Mouse (Mus musculus): ENCODE data around the gene Rabl3. TPM values are rescaled to one million over a fixed set of nuclear protein-coding genes. Genes with fewer than 3 reads are reported as not detected.

The Rabl3 gene
- polyA plus RNA-seq, 1 experiment from 2014 or later: 20.4 TPM

DNA sequence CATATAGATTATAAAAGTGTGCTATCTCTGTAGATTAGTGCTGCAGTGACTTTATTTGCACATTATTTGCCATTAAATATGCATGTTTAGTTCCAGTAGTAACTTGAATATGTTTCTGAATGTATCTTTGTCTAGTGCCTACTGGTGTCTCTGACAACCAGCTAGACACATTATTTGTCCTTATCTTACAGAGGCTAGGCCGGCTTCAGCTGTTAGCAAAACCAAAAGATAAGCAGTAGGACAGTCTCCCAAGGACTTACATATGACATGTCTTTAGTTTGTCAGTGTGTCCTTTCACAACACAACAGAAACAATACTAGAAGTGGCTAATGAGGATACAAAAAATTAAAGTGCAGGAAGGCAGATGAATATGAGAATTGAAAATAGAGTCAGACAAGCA is 25.4 kb downstream of the Rabl3 start:
- Histone ChIP-seq H3K27me3 (ENCODE audit: control insufficient read depth, insufficient read depth, low read length) (no peaks in the 10 kb centered on the region), H3K9me3 (replicated peaks; ENCODE audit: control insufficient read depth, low read length) (no peaks in the 10 kb centered on the region), H3K4me1 (ENCODE audit: control insufficient read depth, insufficient read depth, low read length) (0 out of 2 replicates have a peak, but pooled peaks cover 5% of the 10 kb centered on the region), H3K4me3 (ENCODE audit: low read length) (no peak overlapping the region), H3K36me3 (ENCODE audit: control insufficient read depth, insufficient read depth) (peaks cover 10% of the 10 kb centered on the region; the same call in 1 of the 2 replicates), H3K4me2 (ENCODE audit: low read depth, low read length) (no peak overlapping the region), H3K27ac (ENCODE audit: low read length) (no peak overlapping the region), H3K9ac (ENCODE audit: low read length) (no peak overlapping the region)
- WGBS: 19% methylated on average over 1 of the region's 1 CpGs
- no peak for ATAC-seq (replicated peaks; ENCODE audit: extremely low read depth, insufficient read depth, low FRiP score)

DNA sequence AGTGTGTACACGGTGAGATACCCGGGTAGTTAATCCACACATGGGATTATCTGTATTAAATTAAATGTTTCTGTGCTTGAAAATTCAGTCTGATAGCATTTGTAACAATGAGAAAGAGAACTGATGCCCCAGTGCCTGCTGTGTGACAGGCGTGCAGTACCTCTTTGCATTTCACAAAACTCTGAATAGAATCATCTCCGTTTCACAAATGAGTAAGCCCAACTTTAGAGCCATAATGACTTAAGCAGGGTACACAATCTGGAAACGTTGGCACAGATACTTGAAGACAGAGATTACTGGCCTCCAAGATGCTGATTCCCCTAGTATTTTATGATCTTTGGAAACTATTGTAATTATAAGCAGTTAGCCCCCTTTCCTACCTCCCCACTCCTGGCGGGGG is 26.4 kb downstream of the Rabl3 start:
- H3K9me3 ChIP-seq (replicated peaks; ENCODE audit: control insufficient read depth, low read length): no peaks in the 10 kb centered on the region
- ATAC-seq (replicated peaks; ENCODE audit: extremely low read depth, insufficient read depth, low FRiP score): no peak
- no peak overlapping the region for H3K4me2 ChIP-seq (ENCODE audit: low read depth, low read length)
- WGBS: 80% methylated on average over 6 of the region's 6 CpGs
- peaks cover 8% of the 10 kb centered on the region; the same call in 1 of the 2 replicates for H3K36me3 ChIP-seq (ENCODE audit: control insufficient read depth, insufficient read depth)
- H3K9ac ChIP-seq (ENCODE audit: low read length): no peak overlapping the region
- 0 out of 2 replicates have a peak, but pooled peaks cover 5% of the 10 kb centered on the region for H3K4me1 ChIP-seq (ENCODE audit: control insufficient read depth, insufficient read depth, low read length)
- no peaks in the 10 kb centered on the region for H3K27me3 ChIP-seq (ENCODE audit: control insufficient read depth, insufficient read depth, low read length)
- no peak overlapping the region for H3K27ac ChIP-seq (ENCODE audit: low read length)
- H3K4me3 ChIP-seq (ENCODE audit: low read length): no peak overlapping the region

- ATAC-seq (replicated peaks; ENCODE audit: extremely low read depth, insufficient read depth, low FRiP score): no peak
- Histone ChIP-seq H3K4me2 (ENCODE audit: low read depth, low read length) (no peak overlapping the region), H3K4me1 (ENCODE audit: control insufficient read depth, insufficient read depth, low read length) (0 out of 2 replicates have a peak, but pooled peaks cover 5% of the 10 kb centered on the region), H3K27me3 (ENCODE audit: control insufficient read depth, insufficient read depth, low read length) (no peaks in the 10 kb centered on the region), H3K4me3 (ENCODE audit: low read length) (no peak overlapping the region), H3K9me3 (replicated peaks; ENCODE audit: control insufficient read depth, low read length) (no peaks in the 10 kb centered on the region), H3K27ac (ENCODE audit: low read length) (no peak overlapping the region), H3K9ac (ENCODE audit: low read length) (no peak overlapping the region), H3K36me3 (ENCODE audit: control insufficient read depth, insufficient read depth) (peaks cover 12% of the 10 kb centered on the region; the same call in 1 of the 2 replicates)
- 76% methylated on average over 12 of the region's 12 CpGs for WGBS
These were observed 27.7 kb downstream of the Rabl3 start for GRCm38 (mm10) chr16:37567113-37568050.

DNA sequence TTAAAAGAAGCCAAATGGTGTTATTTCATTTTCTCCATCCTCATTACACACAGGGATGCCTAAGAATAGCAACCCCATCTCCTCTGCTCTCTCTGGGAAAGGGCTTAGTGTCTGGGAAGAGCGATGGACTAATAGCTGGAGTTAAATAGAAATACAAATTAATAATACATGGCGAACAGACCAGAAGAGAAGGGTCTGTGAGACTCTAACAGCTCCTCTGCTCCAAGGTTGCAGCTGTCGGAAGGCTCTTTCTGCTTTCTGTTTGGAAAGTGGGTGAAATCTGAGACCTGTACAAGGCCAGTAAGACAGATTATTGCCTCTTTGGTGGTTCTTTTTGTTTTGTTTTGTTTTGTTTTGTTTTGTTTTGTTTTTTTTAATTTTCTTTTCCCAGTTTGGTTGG is 31.9 kb downstream of the Rabl3 start:
- 86% methylated on average over 3 of the region's 3 CpGs for WGBS
- H3K4me3 ChIP-seq (ENCODE audit: low read length): no peak overlapping the region
- no peaks in the 10 kb centered on the region for H3K4me1 ChIP-seq (ENCODE audit: control insufficient read depth, insufficient read depth, low read length)
- no peak overlapping the region for H3K4me2 ChIP-seq (ENCODE audit: low read depth, low read length)
- ATAC-seq (replicated peaks; ENCODE audit: extremely low read depth, insufficient read depth, low FRiP score): no peak
- no peaks in the 10 kb centered on the region for H3K27me3 ChIP-seq (ENCODE audit: control insufficient read depth, insufficient read depth, low read length)
- H3K36me3 ChIP-seq (ENCODE audit: control insufficient read depth, insufficient read depth): peaks cover 13% of the 10 kb centered on the region; the same call in 1 of the 2 replicates
- peaks cover 7% of the 10 kb centered on the region for H3K9me3 ChIP-seq (replicated peaks; ENCODE audit: control insufficient read depth, low read length)
- no peak overlapping the region for H3K9ac ChIP-seq (ENCODE audit: low read length)
- no peak overlapping the region for H3K27ac ChIP-seq (ENCODE audit: low read length)

DNA sequence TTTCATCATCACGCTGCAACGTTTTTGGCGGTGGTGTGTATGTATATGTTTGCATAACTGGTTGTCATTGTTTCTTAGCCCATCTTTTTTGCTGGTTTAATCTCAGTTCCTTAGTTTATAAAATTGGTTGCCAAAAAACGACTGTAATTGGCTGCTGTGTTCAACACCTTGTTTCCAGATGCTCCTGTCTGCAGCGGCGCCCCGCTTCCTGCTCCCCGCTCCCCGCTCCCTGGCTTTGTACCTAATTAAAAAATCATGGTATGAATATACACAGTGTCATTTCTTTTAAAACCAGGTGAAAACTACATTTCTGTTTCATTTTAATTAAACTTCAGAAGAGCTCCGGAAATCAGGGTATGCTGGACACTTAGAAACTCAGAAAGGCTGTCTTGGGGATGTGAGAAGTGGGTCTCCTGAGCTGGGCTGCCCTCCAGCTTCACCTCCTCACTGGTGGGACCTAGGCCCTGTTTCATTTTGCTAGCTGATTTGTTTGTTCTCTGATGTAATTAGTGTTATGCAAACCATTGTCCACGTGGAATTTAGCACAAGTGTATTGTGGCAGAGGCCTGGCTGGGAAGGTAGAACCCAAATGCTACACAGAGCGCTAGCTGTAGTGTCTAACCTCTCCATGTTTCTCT is 32.6 kb downstream of the Rabl3 start:
- H3K36me3 ChIP-seq (ENCODE audit: control insufficient read depth, insufficient read depth): peaks cover 13% of the 10 kb centered on the region; the same call in 1 of the 2 replicates
- H3K4me1 ChIP-seq (ENCODE audit: control insufficient read depth, insufficient read depth, low read length): no peaks in the 10 kb centered on the region
- H3K27ac ChIP-seq (ENCODE audit: low read length): no peak overlapping the region
- ATAC-seq (replicated peaks; ENCODE audit: extremely low read depth, insufficient read depth, low FRiP score): no peak
- no peak overlapping the region for H3K4me2 ChIP-seq (ENCODE audit: low read depth, low read length)
- 92% methylated on average over 12 of the region's 12 CpGs for WGBS
- H3K4me3 ChIP-seq (ENCODE audit: low read length): no peak overlapping the region
- no peaks in the 10 kb centered on the region for H3K27me3 ChIP-seq (ENCODE audit: control insufficient read depth, insufficient read depth, low read length)
- no peak overlapping the region for H3K9ac ChIP-seq (ENCODE audit: low read length)
- peaks cover 7% of the 10 kb centered on the region for H3K9me3 ChIP-seq (replicated peaks; ENCODE audit: control insufficient read depth, low read length)

DNA sequence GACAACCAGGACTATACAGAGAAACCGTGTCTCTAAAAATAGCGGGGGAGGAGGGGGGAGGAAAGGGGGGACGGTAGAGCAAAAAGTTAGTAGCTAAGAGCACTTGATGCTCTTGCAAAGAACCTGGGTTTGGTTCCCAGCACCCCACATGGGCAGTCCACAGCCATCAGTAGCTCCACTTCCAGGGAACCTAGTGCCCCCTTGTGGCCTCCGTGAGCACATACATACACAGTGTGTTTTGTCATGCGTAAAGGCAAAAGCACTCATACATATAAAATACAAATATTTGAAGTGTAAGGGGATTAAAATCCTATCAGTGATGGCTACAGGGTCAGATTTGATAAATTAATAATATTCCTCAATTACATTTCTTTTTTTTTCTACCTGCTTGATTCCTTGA is 33.4 kb downstream of the Rabl3 start:
- Histone ChIP-seq H3K4me2 (ENCODE audit: low read depth, low read length) (no peak overlapping the region), H3K36me3 (ENCODE audit: control insufficient read depth, insufficient read depth) (peaks cover 10% of the 10 kb centered on the region; the same call in 1 of the 2 replicates), H3K4me3 (ENCODE audit: low read length) (no peak overlapping the region), H3K9ac (ENCODE audit: low read length) (no peak overlapping the region), H3K27ac (ENCODE audit: low read length) (no peak overlapping the region), H3K27me3 (ENCODE audit: control insufficient read depth, insufficient read depth, low read length) (no peaks in the 10 kb centered on the region), H3K4me1 (ENCODE audit: control insufficient read depth, insufficient read depth, low read length) (no peaks in the 10 kb centered on the region), H3K9me3 (replicated peaks; ENCODE audit: control insufficient read depth, low read length) (peaks cover 7% of the 10 kb centered on the region)
- ATAC-seq (replicated peaks; ENCODE audit: extremely low read depth, insufficient read depth, low FRiP score): no peak
- 92% methylated on average over 5 of the region's 5 CpGs for WGBS

DNA sequence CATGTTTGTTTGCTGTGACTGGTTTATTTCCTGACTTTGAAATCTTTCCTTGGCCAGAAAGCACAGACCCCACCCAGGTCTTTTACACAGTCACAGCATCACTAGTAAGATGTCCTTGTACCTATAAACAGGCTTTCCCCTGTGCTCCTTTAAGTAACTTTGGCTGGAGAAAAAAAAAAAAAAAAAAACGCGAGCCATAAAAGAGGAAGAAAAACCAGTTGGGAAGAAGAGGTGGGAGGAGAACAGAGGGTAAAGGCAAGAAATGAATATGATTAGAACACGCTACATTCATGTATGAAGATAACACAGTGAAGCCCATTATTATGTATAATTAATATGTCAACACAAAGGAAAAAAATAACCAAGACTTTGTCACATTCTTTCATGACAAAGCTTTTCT is 35.6 kb downstream of the Rabl3 start:
- no peak overlapping the region for H3K4me3 ChIP-seq (ENCODE audit: low read length)
- peaks cover 7% of the 10 kb centered on the region for H3K9me3 ChIP-seq (replicated peaks; ENCODE audit: control insufficient read depth, low read length)
- peaks cover 10% of the 10 kb centered on the region; the same call in 1 of the 2 replicates for H3K36me3 ChIP-seq (ENCODE audit: control insufficient read depth, insufficient read depth)
- no peaks in the 10 kb centered on the region for H3K27me3 ChIP-seq (ENCODE audit: control insufficient read depth, insufficient read depth, low read length)
- no peak overlapping the region for H3K27ac ChIP-seq (ENCODE audit: low read length)
- no peak for ATAC-seq (replicated peaks; ENCODE audit: extremely low read depth, insufficient read depth, low FRiP score)
- 56% methylated on average over 3 of the region's 3 CpGs for WGBS
- no peak overlapping the region for H3K9ac ChIP-seq (ENCODE audit: low read length)
- no peaks in the 10 kb centered on the region for H3K4me1 ChIP-seq (ENCODE audit: control insufficient read depth, insufficient read depth, low read length)
- no peak overlapping the region for H3K4me2 ChIP-seq (ENCODE audit: low read depth, low read length)

- Histone ChIP-seq H3K4me3 (ENCODE audit: low read length) (no peak overlapping the region), H3K9me3 (replicated peaks; ENCODE audit: control insufficient read depth, low read length) (no peaks in the 10 kb centered on the region), H3K36me3 (ENCODE audit: control insufficient read depth, insufficient read depth) (no peaks in the 10 kb centered on the region), H3K27me3 (ENCODE audit: control insufficient read depth, insufficient read depth, low read length) (no peaks in the 10 kb centered on the region), H3K9ac (ENCODE audit: low read length) (no peak overlapping the region), H3K4me1 (ENCODE audit: control insufficient read depth, insufficient read depth, low read length) (peaks cover 8% of the 10 kb centered on the region), H3K4me2 (ENCODE audit: low read depth, low read length) (no peak overlapping the region), H3K27ac (ENCODE audit: low read length) (no peak overlapping the region)
- no peak for ATAC-seq (replicated peaks; ENCODE audit: extremely low read depth, insufficient read depth, low FRiP score)
- WGBS: 70% methylated on average over 1 of the region's 1 CpGs
These were observed 39.9 kb downstream of the Rabl3 start for GRCm38 (mm10) chr16:37579591-37579990.

DNA sequence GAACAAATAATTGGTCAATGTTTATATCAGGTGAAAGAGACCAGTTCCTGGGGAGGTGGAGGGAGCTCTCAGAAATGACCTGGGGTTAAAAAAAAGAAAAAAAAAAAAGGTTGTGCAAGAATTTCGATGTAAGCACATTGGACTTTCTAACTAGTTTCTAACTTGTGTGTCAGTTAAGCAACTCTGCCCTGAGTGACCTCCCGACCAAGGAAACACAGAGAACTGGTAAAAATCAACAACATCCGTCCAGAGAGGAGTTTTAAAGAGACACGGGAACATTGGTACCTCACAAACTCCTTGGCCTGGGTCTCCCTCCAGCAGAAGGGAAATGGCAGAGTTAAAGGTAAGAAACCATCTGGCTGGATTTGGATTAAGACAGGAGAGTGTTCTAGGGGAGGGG is 40.3 kb downstream of the Rabl3 start, which contains the start of gene Hgd:
Gene Hgd, plus strand, starts transcription at position 160 of the 400 bp plus-strand sequence.
- Histone ChIP-seq H3K4me1 (ENCODE audit: control insufficient read depth, insufficient read depth, low read length) (peaks cover 8% of the 10 kb centered on the region), H3K4me2 (ENCODE audit: low read depth, low read length) (no peak within 1 kb of the TSS), H3K9me3 (replicated peaks; ENCODE audit: control insufficient read depth, low read length) (no peaks in the 10 kb centered on the region), H3K27ac (ENCODE audit: low read length) (no peak within 1 kb of the TSS), H3K27me3 (ENCODE audit: control insufficient read depth, insufficient read depth, low read length) (no peaks in the 10 kb centered on the region), H3K4me3 (ENCODE audit: low read length) (no peak within 1 kb of the TSS), H3K36me3 (ENCODE audit: control insufficient read depth, insufficient read depth) (no peaks in the 10 kb centered on the region), H3K9ac (ENCODE audit: low read length) (no peak within 1 kb of the TSS)
- 57% methylated on average over 4 of the region's 4 CpGs for WGBS
- no peak for ATAC-seq (replicated peaks; ENCODE audit: extremely low read depth, insufficient read depth, low FRiP score)
